Mouse (Mus musculus) heart, postnatal 0 days (tissue): ENCODE measurements at regions not wholly inside any gene's neighbourhood (a gene's known extent, or its start where the extent isn't known, plus 50 kb on each side); places are given as distances from the start of the nearest gene placed in this dataset.

Experiments used
- CTCF ChIP-seq: IDR thresholded peaks from 2 replicates; pipeline ENCODE4 v1.5.1; 2016; ENCODE audit warnings: antibody characterized with exemption, control low read depth, low read depth
- EP300 ChIP-seq: IDR thresholded peaks from 2 replicates; pipeline ENCODE4 v1.6.1; 2016; ENCODE audit warnings: antibody characterized with exemption, low read depth

GRCm38 (mm10) chr4:64238196-64238740 is 191.5 kb upstream of the Tnc start:
- TF ChIP-seq EP300 (no peak), CTCF (no peak)
